Mouse (Mus musculus) layer of hippocampus, adult 18-20 months (tissue): Measurements from ENCODE around the gene Tm9sf3. TPM values are rescaled to one million over a fixed set of nuclear protein-coding genes. Genes with fewer than 3 reads are reported as not detected.
"Not testable (repeated sequence)": the region's sequence is repeated elsewhere in the genome, so short reads cannot be mapped to it uniquely, and the experiment has no call there.

ENCODE experiments used
- DNase-seq, 2 experiments: peaks; one replicate each; pipeline ENCODE4 v3.0.0; 2022; ENCODE audit warnings: low spot score in 2 of 2
- long read RNA-seq: library from polyadenylated mRNA; stranded (forward); transcript quantifications from one replicate; pipeline ENCODE4 v2.0.0, GENCODE M21; 2021
- total RNA-seq, 2 experiments: library from RNA; stranded (reverse); gene quantifications; 2 replicates each; pipeline ENCODE4 v1.2.3; 2021

Tm9sf3 gene
- 100 to 1,000 TPM; 119 to 120 TPM for total RNA-seq
- long read RNA-seq, transcript Tm9sf3-202 (15 exons, 3,170 nt): major isoform, 309 of 329 reads
- long read RNA-seq, partial matches to known transcripts: 4 of 329 reads
- long read RNA-seq, other reads (novel, unspliced or antisense): 16 of 329 reads

- peak; percentile 84 to 89 for DNase-seq
Measured at GRCm38 (mm10) chr19:41263630-41264295, at the start of gene Tm9sf3. Gene Tm9sf3 (minus strand): TSS chr19:41263997.

- not testable (repeated sequence) for DNase-seq
Measured at GRCm38 (mm10) chr19:41312587-41312986, 48.8 kb upstream of the Tm9sf3 start.

- no peak for DNase-seq
Measured at GRCm38 (mm10) chr19:41312027-41312426, 48.2 kb upstream of the Tm9sf3 start.

GRCm38 (mm10) chr19:41310971-41311703 lies 47.3 kb upstream of the Tm9sf3 start:
- peak; percentile 11 to 35 for DNase-seq

- no peak for DNase-seq
Measured at GRCm38 (mm10) chr19:41303933-41304332, 40.1 kb upstream of the Tm9sf3 start.

GRCm38 (mm10) chr19:41303433-41303832 lies 39.6 kb upstream of the Tm9sf3 start:
- DNase-seq: no peak

DNA sequence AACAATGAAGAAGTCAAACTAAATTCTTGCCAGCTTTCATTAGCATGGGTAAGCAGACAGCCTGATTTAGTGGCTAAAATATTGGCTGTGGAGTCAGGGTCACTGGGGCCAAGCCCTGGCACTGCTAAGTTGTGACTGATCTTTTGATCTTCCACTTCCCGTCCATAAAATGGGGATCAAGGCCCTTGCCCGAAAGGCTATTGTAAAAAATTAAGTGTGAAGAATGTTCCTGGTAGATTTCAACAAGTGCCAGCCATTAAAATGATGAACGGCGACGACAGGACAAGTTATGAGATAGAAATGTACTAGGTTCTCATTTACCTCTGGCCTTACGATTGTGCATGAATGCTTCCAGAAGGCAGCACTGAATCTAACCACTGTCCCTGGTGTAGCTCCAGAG lies 38.1 kb upstream of the Tm9sf3 start:
- DNase-seq: no peak

GRCm38 (mm10) chr19:41299446-41299845 lies 35.6 kb upstream of the Tm9sf3 start:
- no peak for DNase-seq

DNA sequence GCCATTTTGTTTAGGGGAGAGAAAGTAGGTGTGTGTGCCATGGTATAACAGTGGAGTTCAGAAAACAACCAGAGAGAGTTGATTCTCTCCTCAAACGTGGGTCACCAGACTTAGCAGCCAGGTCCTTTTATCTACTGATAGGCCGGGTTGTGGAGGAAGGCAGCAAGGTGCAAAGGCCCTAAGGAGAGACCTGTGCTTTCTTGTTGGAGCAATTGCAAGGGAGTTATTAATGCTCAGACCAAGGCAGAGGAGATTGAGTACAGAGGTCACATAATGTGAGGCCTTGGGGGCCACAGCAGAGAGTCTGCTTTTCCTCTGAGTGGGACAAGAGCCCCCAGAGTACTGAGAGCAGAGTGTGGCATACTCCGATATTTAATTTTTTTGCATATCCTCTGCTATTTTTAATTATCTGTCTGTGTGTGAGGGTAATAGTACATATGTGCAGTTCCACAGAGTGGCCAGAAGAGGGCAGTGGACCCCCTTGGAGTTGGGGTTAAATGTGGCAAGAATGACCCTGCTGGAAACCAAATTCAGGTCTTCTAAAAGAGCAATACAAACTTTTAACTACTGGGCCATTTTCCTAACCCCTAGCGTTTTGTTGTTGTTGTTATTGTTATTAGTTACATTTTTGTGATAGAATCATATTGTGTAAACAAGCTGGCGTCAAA lies 27.3 kb upstream of the Tm9sf3 start:
- DNase-seq: no peak

- no peak for DNase-seq
Measured at GRCm38 (mm10) chr19:41288568-41288967, 24.8 kb upstream of the Tm9sf3 start.

DNA sequence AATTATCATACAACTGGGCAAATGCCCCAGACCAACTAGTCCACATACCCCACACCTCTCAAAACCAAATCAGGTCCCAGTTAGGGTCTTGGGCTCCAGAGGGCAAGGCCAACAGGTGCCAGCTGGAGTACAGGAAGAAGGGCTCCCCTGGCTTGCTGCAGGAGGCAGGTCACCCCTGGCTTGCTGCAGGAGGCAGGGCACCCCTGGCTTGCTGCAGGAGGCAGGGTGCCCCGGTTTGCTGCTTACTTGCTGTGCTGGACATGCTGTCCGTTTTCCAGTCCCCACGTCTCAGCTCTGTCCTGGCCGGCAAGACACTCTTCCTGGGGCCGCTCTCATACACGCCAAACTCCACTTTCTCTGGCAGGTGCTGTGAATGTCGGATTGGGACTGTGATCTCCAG lies 23.4 kb upstream of the Tm9sf3 start:
- DNase-seq: no peak

- no peak for DNase-seq
Measured at GRCm38 (mm10) chr19:41284515-41284914, 20.7 kb upstream of the Tm9sf3 start.

GRCm38 (mm10) chr19:41282718-41283117 lies 18.9 kb upstream of the Tm9sf3 start:
- no peak for DNase-seq

DNA sequence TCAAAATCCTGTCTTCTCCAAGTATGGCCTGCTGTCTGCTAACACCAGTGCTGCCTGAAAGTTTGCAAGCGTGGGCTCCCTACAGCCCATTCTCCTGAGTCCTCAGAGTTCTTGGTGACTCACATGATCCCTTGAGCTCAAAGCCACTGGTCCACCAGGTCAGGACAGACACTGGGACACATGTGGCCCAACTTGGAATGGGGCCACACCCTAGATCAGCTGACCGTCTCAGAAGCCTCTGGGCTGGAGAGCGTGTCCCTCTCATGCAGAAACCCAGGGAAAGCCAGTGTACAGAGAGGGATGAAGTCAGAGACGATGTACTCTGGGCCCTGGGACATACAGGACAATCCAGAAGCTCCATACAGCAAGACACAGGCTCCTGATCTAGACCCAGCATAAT lies 18.4 kb upstream of the Tm9sf3 start:
- DNase-seq: no peak

GRCm38 (mm10) chr19:41279724-41280244 lies 16.0 kb upstream of the Tm9sf3 start:
- no peak for DNase-seq

- DNase-seq: no peak
Measured at GRCm38 (mm10) chr19:41278606-41279005, 14.8 kb upstream of the Tm9sf3 start.

- DNase-seq: no peak
Measured at GRCm38 (mm10) chr19:41275588-41275987, 11.8 kb upstream of the Tm9sf3 start.

DNA sequence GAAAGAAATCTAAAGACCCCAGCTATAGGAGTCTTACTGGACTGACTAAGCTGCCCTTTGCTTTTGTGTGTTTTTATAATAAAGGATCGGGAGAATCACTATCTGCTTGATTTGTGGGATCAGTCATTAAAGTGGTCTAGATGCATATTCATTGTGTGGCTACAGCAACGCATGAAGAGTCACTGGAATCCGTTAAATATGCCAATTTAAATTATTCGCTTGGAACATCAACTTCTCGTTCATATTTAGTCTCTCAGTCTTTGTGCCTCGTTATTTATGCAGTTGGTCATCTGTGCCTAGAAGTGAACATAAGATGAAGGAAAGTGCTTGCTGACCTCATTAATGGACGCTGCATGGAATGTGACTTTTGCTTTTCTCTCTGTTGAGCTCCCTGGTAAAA lies 7.1 kb upstream of the Tm9sf3 start:
- DNase-seq: no peak

DNA sequence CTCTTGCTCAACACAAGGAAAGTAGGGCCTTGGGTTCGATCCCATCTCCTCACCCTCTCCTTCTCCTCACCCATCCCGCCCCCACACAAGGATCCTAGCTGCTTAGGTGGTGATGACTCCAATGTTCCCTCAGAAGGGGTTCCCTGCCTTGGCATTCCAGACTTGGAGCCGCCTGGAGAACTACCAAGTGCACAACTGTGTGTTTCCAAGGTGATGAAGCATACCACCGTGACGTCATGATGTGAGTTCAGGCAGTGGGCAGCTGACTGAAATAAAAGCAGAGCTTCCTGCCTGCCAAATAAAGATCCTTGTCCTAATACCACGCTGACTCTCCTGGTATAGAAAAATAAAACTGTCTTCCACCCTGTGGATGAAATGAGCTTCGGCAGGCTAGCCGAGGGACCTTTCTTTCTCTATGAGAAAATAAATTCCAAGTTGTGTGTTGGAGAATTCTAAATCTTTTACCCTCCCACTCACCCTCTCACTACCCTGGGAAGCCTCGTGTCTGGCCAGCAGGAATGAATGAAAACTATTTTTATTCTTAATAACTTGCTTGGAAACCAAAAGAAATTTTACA lies 6.4 kb upstream of the Tm9sf3 start:
- DNase-seq: peak in 1 of 2 experiments; percentile 22

- DNase-seq: no peak
Measured at GRCm38 (mm10) chr19:41266251-41266901, 2.6 kb upstream of the Tm9sf3 start.

DNA sequence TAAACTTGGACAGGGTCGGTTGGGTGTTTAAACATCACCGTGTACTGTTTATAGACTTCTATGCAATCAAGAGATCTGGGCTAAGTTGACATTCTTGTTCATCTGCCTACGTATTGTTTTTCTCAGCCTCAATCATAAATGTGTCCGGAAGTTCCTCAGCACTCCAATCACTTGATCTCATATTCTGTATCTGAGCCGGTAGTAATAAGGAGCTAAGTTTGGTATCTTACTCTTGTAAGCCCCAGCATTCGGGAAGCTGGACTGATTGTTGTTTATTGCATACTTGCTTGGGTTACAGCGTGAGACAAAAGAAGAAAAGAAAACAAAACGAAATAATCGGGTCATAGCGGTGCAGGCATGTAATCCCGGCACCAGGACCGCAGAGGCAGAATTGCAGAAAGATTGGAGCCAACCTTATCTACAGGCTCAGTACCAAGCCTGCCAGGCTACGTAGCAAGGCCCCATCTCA lies 568 bp upstream of the Tm9sf3 start:
- DNase-seq: no peak
